Mouse (Mus musculus) hindbrain, embryonic 14.5 days (tissue): ENCODE measurements around the gene Primpol. TPM values are rescaled to one million over a fixed set of nuclear protein-coding genes. Genes with fewer than 3 reads are reported as not detected.

Experiments used
- ATAC-seq: fragments of 200-750 bp; cut with Nextera tagmentation; 2 replicates; pipeline ENCODE4 v1.8.0; 2017; ENCODE audit warnings: moderate number of reproducible peaks, mild to moderate bottlenecking, moderate TSS enrichment, moderate library complexity; ENCODE audit not compliant: low FRiP score
- DNase-seq: peaks from one replicate; pipeline ENCODE4 v3.0.0-alpha.2; 2015; ENCODE audit warnings: low spot score
- H3K27ac ChIP-seq: fragments of 300-500 bp; sonication (generic); 2 replicates; pipeline ENCODE4 v1.5.1; 2014; ENCODE audit warnings: mild to moderate bottlenecking, moderate library complexity
- H3K27me3 ChIP-seq: fragments of 300-500 bp; sonication (generic); 2 replicates; pipeline ENCODE4 v1.6.1; 2014; ENCODE audit warnings: mild to moderate bottlenecking, low read length, mixed read lengths; ENCODE audit not compliant: control insufficient read depth, insufficient read depth
- H3K36me3 ChIP-seq: fragments of 300-500 bp; sonication (generic); replicated peaks from 2 replicates; pipeline ENCODE4 v1.6.1; 2014; ENCODE audit not compliant: control insufficient read depth, insufficient read depth
- H3K4me1 ChIP-seq: fragments of 300-500 bp; sonication (generic); replicated peaks from 2 replicates; pipeline ENCODE4 v1.6.1; 2014; ENCODE audit warnings: antibody characterized with exemption, low read length, mixed read lengths; ENCODE audit not compliant: control insufficient read depth, insufficient read depth
- H3K4me2 ChIP-seq: fragments of 300-500 bp; sonication (generic); replicated peaks from 2 replicates; pipeline ENCODE4 v1.6.1; 2014; ENCODE audit warnings: mild to moderate bottlenecking, moderate library complexity
- H3K4me3 ChIP-seq: fragments of 300-500 bp; sonication (generic); replicated peaks from 2 replicates; pipeline ENCODE4 v1.5.1; 2014; ENCODE audit warnings: mild to moderate bottlenecking, low read length
- H3K9ac ChIP-seq: fragments of 300-500 bp; sonication (generic); 2 replicates; pipeline ENCODE4 v1.6.1; 2014
- H3K9me3 ChIP-seq: fragments of 300-500 bp; sonication (generic); 2 replicates; pipeline ENCODE4 v1.6.1; 2016; ENCODE audit warnings: low read length; ENCODE audit not compliant: control insufficient read depth
- WGBS: fragments of 180-500 bp; shearing (Covaris S2); extraction: QIAGEN DNeasy Blood & Tissue Kit; methylation state at CpG from one replicate; pipeline ENCODE4 v1.1.7; 2014; 5-methylcytosine and 5-hydroxymethylcytosine counted together
- polyA plus RNA-seq: library from polyadenylated mRNA; unstranded; fragments of >200 nt; fragmentation: Nextera tagmentation; extraction: Ambion mirVana; gene quantifications from 2 replicates; pipeline ENCODE4 v1.2.1, GENCODE M21; 2014

The Primpol gene
- polyA plus RNA-seq, 1 experiment from 2014 or later, result 7.5 TPM

DNA sequence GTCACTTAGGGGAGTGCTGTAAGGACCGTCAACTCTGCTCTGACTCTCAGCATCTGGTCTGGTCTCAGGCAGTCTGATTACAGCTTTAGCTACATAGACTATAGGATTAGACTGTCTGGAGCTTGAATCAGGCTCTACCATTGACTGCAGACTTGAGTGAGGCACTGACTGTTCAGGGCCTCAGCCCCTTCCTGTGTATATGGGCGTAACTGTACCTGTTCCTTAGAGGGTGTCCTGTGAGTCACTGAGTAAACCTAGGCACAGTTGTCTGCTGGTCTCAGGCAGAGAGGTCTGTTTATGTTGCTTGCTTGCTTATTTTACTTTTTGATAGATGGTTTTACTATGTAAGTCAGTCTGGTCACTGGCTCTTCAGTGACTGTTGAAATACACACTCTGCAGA lies 43.0 kb downstream of the Primpol start:
- H3K9ac ChIP-seq, result no peak overlapping the region
- no peak overlapping the region for H3K27ac ChIP-seq
- DNase-seq, result no peak
- H3K27me3 ChIP-seq, result no peaks in the 10 kb centered on the region
- WGBS, result 95% methylated on average over 2 of the region's 2 CpGs
- no peak for ATAC-seq
- H3K9me3 ChIP-seq, result no peaks in the 10 kb centered on the region
- peaks cover 48% of the 10 kb centered on the region for H3K36me3 ChIP-seq
- H3K4me2 ChIP-seq, result no peak overlapping the region
- H3K4me1 ChIP-seq, result no peaks in the 10 kb centered on the region
- H3K4me3 ChIP-seq, result no peak overlapping the region

DNA sequence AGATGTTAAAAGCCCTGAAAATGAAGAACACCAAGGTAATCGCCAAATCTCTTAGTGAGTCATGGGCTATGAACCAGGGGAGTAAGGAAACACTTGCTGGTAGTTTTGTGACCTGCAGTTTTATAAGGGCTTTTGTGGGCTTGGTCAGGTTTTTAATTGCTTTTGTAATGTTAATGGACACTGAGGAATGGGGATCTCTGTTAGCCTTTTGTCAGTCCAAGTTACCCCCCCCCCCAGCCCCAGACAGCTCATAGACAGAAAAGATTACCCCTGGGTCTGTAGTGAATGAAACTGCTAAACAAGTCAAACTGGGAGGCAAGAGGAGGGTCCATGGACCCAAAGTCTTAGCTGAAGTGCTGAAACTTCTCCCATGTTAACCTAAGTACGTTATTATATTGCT lies 43.6 kb downstream of the Primpol start:
- Histone ChIP-seq H3K27ac (no peak overlapping the region), H3K4me3 (no peak overlapping the region), H3K9ac (no peak overlapping the region), H3K27me3 (no peaks in the 10 kb centered on the region), H3K36me3 (peaks cover 43% of the 10 kb centered on the region), H3K4me1 (no peaks in the 10 kb centered on the region), H3K9me3 (no peaks in the 10 kb centered on the region), H3K4me2 (no peak overlapping the region)
- DNase-seq (no peak), ATAC-seq (no peak)
- 83% methylated on average over 2 of the region's 2 CpGs for WGBS

DNA sequence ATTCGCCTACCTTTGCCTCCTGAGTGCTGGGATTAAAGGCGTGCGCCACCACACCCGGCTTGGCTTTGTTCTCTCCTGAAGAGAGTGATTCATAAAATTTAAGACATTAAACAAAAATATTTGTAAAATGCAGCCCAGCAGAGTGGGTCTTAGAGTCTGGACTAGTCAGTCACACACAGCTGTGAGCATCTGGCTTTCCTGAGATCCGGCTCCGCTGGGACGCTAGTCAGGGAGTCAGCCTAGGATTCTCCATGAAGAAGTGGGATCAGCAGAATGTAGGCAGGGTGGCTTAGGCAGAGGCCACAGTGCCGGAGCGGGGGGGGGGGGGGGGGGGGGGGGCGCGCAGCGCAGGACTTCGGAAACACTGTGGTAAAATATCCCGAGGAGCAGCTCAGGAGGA lies 46.3 kb downstream of the Primpol start:
- H3K36me3 ChIP-seq, result peaks cover 19% of the 10 kb centered on the region
- no peak overlapping the region for H3K4me3 ChIP-seq
- no peaks in the 10 kb centered on the region for H3K27me3 ChIP-seq
- no peak for DNase-seq
- no peaks in the 10 kb centered on the region for H3K9me3 ChIP-seq
- H3K4me1 ChIP-seq, result no peaks in the 10 kb centered on the region
- no peak overlapping the region for H3K9ac ChIP-seq
- 95% methylated on average over 9 of the region's 14 CpGs for WGBS
- ATAC-seq, result no peak
- no peak overlapping the region for H3K27ac ChIP-seq
- no peak overlapping the region for H3K4me2 ChIP-seq

DNA sequence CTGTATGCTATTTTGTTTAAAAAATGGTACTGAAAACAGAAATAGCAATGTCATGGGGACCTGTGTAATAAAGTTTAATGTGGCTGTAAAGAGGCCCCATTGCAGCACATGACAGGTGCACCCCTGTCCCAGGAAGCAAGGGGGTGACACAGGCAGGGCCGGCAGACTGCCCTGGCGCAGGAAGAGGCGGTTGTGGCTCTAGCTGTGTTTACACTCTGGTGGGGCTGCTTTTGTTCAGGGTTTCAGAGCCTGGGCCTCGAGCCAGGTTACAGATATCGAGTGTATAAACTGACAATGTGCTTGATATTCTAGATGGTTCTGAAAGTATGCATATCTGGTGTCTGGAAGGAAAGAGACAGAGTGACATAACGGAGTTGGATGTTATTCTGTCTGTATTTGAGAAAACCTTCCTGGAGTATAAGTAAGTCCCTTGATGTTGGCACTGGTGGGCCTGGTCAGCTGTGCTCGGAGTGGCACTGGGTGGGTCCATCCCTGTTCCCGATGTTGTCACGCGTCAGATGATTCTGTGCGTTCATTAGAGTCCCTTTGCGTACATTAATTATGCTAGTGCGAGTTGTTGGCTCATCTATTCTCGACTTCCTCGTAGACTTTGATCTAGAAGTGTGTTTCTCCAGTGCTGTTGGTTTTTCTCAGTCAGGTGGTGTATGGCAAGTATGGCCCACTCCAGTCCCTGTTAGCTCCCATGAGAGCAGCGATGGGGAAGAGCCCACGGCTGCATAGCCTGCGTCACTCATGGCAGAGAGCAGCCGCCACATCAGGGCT lies 47.2 kb downstream of the Primpol start:
- peaks cover 12% of the 10 kb centered on the region; the same call in 1 of the 2 replicates for H3K36me3 ChIP-seq
- no peaks in the 10 kb centered on the region for H3K27me3 ChIP-seq
- H3K9me3 ChIP-seq, result no peaks in the 10 kb centered on the region
- H3K4me3 ChIP-seq, result no peak overlapping the region
- WGBS, result 92% methylated on average over 19 of the region's 19 CpGs
- H3K9ac ChIP-seq, result no peak overlapping the region
- no peaks in the 10 kb centered on the region for H3K4me1 ChIP-seq
- DNase-seq (no peak), ATAC-seq (no peak)
- no peak overlapping the region for H3K27ac ChIP-seq
- no peak overlapping the region for H3K4me2 ChIP-seq

DNA sequence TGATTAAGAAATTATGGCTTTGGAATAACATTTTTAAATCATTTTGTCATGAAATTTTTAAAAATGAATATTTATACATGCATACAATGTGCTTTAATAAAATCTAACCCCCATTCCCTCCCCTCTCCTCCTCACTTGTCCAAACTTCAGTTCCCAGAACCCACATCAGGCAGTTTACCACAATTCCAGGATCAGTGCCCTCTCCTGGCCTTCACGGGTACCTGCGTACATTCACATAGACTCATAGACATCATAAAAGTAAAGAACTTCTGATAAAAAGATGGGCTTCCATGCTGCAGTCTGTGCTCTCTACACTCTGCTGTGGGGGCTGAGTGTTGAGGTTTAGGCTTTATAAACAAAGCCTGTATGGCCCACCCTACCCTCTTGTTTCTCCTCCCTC lies 48.1 kb downstream of the Primpol start:
- Histone ChIP-seq H3K9me3 (no peaks in the 10 kb centered on the region), H3K9ac (no peak overlapping the region), H3K4me3 (no peak overlapping the region), H3K27me3 (no peaks in the 10 kb centered on the region), H3K27ac (no peak overlapping the region), H3K4me2 (no peak overlapping the region), H3K4me1 (no peaks in the 10 kb centered on the region), H3K36me3 (peaks cover 4% of the 10 kb centered on the region; the same call in 1 of the 2 replicates)
- DNase-seq (no peak), ATAC-seq (no peak)
- WGBS, result 90% methylated on average over 2 of the region's 2 CpGs

DNA sequence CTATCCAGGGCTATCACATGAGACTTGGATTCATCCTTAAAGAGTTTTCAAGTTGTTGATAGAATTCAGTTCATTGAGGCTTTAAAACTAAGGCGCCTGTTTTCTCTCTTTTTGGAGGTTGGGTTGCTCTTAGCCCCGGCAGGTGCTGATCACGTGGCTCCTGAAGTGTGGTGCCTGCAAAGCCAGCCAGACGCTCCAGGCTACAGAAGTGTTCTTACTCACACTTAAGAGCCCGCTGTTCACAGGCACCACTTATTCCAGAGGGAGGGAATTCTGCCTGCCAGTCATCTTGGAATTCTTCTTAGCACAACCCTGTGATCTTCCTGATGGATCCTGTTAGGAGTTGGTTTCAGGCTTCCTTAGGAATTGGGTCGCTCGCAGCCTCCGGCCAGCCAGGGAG lies 49.1 kb downstream of the Primpol start:
- Histone ChIP-seq H3K4me2 (no peak overlapping the region), H3K36me3 (0 out of 2 replicates have a peak, but pooled peaks cover under 1% of the 10 kb centered on the region), H3K9ac (no peak overlapping the region), H3K27ac (no peak overlapping the region), H3K9me3 (no peaks in the 10 kb centered on the region), H3K4me3 (no peak overlapping the region), H3K4me1 (no peaks in the 10 kb centered on the region), H3K27me3 (no peaks in the 10 kb centered on the region)
- DNase-seq, result no peak
- WGBS, result 93% methylated on average over 8 of the region's 8 CpGs
- ATAC-seq, result no peak

DNA sequence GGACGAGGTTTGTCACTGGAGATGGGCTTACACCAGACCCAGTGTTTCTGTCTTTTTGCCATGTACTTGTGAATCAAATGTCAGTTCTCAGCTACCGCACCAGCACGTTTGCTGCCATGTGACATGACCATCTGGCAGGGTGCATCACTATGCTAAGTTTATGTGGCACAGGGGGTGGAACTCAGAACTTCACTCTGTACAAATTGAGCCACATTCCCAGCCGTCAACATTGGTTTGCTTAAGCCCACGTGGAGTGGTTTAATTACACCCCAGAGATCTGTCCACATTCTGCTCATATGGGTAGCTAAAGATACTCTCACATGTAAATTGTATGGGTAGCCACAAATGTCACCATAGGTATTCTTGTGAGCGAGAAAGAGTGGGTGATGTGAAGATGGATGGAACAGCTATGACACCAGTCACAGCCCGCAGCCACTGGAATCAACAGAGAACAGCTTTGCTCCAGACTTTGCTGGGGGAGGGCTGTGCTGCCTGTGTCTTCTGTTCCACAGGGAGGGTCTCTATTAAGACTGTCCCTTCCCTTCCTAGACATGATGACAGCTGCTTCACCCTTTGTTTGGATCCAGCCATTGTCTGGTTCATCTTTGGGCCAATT lies 50.0 kb downstream of the Primpol start:
- WGBS, result 67% methylated on average over 7 of the region's 7 CpGs
- Histone ChIP-seq H3K4me1 (no peaks in the 10 kb centered on the region), H3K36me3 (0 out of 2 replicates have a peak, but pooled peaks cover 8% of the 10 kb centered on the region), H3K9ac (no peak overlapping the region), H3K27ac (no peak overlapping the region), H3K9me3 (no peaks in the 10 kb centered on the region), H3K4me3 (no peak overlapping the region), H3K4me2 (no peak overlapping the region), H3K27me3 (no peaks in the 10 kb centered on the region)
- DNase-seq, result no peak
- ATAC-seq, result no peak

DNA sequence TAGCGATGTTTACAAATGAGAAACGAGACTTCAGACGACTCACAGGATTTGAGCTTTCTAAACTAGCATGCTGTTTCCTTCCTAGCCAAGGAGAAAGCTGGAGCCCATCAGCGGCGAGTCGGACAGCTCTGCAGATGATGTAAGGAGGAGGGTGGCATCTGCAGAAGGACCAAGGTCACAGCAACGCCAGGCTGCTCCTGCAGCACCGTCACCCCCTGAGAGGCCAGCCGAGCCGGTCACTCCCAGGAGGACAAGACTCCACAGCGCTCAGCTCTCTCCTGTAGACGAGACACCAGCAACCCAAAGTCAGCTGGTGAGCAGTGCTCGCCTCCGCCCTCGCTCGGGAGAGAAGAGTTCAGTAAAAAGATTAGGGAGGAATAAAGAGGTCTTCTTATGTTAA lies 54.7 kb downstream of the Primpol start:
- Histone ChIP-seq H3K4me2 (no peak overlapping the region), H3K9ac (no peak overlapping the region), H3K9me3 (no peaks in the 10 kb centered on the region), H3K4me3 (no peak overlapping the region), H3K4me1 (no peaks in the 10 kb centered on the region), H3K27ac (no peak overlapping the region), H3K36me3 (0 out of 2 replicates have a peak, but pooled peaks cover 8% of the 10 kb centered on the region), H3K27me3 (no peaks in the 10 kb centered on the region)
- WGBS, result 94% methylated on average over 16 of the region's 16 CpGs
- ATAC-seq (no peak), DNase-seq (no peak)

DNA sequence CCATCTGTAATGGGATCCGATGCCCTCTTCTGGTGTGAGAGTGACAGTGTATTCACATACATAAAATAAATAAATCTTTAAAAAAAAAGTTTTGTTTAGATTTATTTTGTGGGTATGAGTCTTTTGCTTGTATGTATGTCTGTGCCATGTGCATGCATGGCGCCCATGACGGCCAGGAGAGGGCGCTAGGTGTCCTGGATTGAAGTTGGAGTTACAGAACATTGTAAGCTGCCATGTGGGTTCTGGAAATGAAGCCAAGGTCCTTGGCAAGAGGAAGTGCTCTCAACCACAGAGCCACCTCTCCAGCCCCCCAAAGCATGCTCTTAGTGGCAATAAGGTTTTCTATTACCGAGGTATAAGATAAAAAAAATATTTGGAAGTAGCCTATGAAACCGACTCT lies 57.6 kb downstream of the Primpol start:
- no peak overlapping the region for H3K9ac ChIP-seq
- no peaks in the 10 kb centered on the region for H3K9me3 ChIP-seq
- H3K36me3 ChIP-seq, result 0 out of 2 replicates have a peak, but pooled peaks cover 8% of the 10 kb centered on the region
- 88% methylated on average over 6 of the region's 6 CpGs for WGBS
- H3K4me2 ChIP-seq, result no peak overlapping the region
- ATAC-seq, result no peak
- H3K27ac ChIP-seq, result no peak overlapping the region
- no peak for DNase-seq
- no peaks in the 10 kb centered on the region for H3K4me1 ChIP-seq
- no peaks in the 10 kb centered on the region for H3K27me3 ChIP-seq
- no peak overlapping the region for H3K4me3 ChIP-seq
